Mouse (Mus musculus) thymus, postnatal 10 days (tissue): ENCODE results near the gene Dock9.

ENCODE experiments used
- DNase-seq, 2 experiments: peaks; one replicate each; pipeline ENCODE4 v3.0.0; 2021; ENCODE audit warnings: low spot score in 2 of 2

Dock9 gene

DNA sequence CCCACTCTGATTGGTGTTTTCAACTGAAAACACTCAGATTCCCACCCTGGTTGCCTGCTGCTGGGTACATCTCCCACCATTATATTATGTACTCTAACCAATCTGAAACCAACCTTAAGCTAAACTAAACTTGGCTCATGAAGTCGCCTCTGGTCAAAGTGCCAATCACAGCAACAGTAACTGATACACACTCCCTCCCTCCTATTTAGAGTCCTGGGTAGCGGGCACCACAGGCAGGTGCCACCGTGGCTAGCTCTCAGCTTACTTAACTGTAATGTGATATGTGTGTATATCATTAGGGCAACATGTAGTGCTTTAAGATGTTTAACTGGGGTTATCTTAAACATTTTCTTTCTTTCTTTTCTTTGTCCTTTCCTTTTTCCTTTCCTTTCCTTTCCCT, 177.1 kb downstream of the Dock9 start:
- DNase-seq, result no peak

DNA sequence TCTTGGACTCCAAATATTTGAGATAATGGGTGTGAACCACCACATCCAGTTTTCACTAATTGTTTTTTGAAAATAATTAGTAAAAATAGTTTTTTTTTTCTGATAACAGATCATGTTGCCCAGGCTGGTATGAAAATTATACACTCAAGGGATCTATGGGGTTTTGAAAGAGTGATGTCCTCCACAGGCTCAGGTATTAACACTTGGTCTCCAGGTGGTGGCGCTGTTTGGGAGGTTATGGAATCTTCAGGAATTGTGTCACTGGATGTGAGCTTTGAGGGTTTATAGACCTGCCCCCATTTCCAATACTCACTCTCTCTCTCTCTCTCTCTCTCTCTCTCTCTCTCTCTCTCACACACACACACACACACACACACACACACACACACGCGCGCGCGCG, 177.5 kb downstream of the Dock9 start:
- no peak for DNase-seq

DNA sequence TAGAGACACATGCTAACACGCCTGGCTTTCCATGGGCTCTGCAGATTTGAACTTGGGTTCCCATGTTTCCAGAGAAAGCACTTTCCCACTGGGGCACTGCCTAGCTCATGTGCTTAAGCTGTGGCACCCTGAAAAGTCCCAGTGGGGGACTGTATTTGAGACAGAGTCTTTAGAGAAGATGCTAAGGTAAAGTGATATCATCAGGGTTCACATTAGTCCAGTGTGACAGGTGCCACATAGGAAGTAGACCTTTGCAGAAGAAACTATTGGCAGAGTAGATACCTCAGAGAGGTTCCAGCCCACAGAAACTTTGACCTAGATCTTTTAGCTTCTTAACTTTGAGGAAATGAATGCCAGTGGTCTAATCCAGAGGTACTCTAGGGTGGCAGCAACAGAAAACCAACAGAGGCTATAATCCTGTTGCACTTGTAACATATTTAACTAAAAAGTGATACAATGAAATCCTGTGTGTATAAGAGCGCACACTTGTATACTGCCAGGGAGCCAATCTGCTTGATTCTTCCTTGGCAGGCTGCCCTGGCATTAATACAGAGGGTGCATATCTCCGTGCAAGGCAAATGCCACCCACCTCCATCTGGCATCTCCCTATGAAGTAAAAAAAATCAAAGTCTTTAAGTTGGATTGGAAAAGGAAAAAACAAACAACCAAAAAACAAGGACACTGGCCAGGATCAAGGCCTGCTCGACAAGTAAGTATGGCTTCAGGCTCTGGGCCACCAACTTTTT, 179.8 kb downstream of the Dock9 start:
- no peak for DNase-seq

DNA sequence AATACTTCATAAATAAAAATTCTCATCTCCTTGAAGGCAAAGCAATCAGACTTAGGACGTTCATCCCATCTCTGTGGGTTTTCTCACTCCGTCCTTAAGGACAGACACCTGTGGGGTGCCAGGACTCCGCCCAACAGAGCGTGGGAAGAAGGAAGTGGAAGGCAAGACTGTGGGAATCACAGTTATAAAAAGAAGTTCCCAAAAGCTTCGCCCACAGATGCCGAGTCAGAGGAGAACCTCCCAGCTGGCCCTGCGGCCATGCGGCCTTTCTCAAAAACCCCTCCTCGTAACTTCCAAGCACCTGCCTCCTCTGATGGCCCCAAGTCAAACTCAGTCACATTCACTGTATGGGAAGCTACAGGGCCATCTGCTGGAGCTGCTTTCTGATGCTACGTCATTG, 182.2 kb downstream of the Dock9 start:
- DNase-seq, result no peak

DNA sequence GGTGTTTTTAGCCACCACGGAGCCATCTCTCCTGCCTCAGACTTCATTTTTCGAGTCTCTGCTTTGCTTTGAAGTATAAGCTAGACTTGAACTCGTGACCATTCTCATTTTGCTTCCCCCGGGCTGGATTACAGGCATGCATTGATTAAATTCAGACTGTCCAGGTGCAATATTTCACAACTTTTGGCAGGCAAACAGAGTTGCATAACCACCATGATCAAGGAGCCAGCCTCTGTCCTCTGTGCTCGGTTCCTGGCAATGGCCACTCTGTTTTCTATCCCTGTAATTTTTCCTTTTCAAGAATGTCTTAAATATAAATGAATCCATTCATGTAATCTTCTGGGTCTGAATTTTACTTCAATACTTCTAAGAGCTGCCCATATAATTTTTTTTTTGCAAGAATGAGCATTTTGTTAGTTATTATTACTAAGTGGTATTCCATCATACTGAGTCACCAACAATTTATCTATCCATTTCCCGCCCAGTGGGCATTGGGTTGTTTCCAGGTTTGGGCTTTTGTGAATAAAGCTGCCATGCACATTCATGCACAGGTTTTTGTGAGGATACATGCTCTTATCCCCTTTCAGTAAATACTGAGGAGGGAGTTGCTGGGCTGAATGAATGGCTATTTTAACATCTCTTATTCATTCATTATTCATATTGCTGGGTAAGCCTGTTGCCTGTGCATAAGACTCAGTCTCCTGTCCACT, 183.0 kb downstream of the Dock9 start:
- no peak for DNase-seq

DNA sequence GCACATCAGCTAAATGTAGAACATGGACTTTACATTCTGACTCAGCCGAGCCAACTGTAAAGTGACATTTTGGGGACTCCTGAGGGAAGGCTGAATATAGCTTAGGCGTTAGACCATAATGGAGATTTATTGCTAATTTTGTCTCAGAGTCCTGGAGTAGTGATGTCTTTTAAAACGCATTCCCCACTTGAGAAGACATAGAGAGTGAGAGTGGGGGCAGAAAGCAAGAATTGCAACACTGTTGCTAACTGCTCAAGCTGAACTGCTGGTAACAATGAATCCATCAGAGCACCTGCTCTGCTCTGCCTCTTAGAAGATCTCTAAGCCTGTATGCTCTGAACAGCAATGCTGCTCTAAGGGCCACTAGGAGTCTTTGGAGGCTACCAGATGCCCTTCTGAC, 184.1 kb downstream of the Dock9 start:
- DNase-seq, result no peak

DNA sequence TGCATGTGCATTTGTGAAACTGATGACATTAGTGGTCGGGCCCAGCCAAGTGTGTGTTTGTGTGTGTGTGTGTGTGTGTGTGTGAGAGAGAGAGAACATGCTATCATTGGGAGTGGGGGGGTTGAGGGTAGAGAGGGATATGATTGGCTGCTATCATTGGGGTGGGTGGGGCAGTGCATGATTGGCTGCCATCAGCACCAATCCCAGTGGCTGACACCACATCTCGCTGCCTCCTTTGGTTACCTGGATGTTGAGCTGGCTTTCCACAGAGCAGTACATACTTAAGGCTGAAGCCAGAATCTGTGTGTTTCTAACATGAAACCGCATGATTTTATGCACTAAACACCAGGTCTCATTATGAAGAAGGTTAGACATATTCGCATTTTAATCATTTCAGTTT, 184.7 kb downstream of the Dock9 start:
- no peak for DNase-seq

DNA sequence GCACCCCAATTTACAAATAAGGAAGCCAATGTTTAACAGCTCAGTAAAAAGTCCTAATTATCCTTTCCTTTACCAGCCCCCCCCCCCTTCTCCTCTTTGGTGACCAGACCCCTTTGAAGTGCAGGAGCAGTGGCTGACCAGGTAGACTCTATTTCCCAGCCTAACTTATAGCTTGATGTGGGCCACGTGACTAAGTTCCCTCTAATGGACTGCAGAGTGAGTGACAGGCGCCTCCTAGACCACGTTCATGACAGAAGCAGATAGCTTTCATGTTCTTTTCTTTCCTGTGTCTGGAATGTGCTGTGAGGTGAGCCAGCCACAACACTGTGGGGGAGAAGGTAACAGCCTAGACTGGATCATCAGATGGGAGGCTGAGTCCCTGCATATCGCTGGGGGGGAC, 186.1 kb downstream of the Dock9 start:
- no peak for DNase-seq

DNA sequence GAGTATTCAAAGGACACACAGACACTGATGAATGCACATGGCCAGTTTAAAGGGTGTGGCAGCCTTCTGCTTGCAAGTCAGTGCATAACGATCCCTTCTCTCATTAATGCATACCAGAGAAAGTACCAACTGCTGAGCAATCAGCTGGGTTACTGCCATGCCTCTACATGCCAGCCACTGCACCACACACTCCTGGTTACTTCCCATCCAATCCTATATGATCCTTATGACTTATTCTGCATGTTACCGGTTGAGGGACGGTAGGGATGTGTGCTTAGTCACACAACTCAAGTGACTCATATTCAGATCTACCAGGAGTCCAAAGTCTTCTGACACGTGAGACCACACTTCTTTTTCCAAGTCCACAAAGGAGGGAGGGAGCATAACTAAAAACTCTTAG, 186.5 kb downstream of the Dock9 start:
- no peak for DNase-seq

DNA sequence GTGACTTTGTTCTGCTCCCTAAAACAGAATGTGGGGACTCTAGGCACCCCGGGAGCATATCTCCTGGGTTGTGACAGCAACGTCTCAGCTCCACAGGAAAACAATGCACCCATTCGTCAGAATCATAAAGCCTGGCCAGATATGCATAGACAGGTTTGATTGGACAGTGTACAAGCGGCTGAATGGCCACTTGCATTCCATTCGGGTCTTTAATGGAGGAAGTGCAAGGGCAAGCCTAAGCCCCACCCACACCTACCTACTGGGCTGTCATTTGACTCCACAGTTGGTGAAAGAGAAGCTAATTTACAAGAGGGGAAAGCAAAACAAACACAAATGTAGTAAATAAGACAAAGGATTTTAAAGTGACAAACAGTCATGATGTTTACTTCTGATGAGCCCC, 189.1 kb downstream of the Dock9 start:
- no peak for DNase-seq

DNA sequence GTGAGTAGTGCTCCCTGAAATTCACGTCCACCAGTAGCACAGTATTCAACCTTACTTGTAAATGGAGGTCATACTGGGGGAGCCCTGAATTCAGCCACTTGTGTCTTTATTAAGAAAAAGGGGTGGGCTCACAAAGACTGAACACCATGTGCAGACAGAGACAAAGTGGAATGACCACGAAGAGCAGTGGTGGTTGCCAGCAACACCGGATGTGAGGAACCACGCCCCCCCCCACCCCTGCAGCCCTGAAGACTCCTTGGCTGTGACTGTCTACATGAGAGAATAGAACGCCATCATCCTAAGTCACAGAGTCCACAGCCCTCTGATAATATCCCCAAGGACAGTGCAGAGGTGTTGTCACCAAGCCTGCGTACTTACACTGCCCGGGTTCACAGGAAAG, 191.2 kb downstream of the Dock9 start:
- no peak for DNase-seq

DNA sequence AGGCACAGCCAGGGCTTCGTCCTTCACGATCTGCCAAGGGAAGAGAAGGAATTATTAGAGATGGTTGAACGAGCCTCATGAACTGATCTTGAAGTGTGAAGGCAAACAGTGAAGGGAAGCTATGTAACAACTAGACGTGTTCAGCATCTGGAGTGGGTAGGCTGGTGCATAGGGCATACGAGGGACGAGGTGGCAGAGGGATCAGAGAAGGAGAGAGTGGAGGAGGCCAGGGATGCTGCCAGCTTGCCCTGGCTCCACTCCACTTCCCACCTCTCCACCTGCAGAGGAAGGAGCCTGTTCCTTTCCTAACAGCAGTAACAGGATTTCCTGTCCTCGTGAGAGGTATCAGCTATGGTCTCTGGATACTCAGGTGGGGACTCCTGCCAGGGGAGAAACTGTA, 192.4 kb downstream of the Dock9 start:
- DNase-seq, result no peak

DNA sequence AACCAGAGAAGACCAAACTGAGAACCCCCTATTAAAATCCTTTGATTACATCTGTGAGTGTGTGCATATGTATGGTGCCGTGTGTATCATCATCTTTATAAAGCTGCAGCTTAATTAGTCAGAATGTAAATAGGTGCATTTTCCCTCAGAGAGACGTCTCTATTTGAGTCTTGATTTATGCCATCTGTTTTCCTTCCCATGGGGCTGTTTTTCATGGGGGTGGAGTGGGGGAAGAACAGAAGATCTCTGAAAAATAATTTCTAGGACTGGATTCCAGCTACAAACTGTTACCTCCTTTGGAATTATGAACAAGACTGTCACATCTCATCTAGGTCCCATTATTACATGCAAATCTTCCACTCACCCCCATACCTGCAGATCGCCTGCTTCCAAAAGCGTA, 193.1 kb downstream of the Dock9 start:
- DNase-seq, result no peak

DNA sequence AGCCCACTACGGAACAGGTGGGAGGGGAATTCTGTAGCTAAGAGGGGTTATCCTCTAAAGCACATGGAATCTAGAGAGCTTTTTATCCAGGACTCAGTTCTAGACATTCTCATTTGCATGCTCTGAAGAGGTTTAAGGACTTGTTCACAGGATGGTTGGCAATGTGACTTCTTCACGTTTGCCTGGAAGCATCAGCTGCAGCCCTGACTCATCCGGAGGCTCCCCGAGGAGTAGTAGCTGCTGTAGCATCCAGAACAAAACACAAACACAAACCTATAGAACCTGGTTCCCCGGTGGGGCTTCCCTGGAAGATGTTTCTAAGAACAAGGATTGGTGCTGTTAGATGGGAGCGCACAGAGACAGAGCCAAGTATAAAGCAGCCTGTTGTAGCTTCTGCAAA, 195.0 kb downstream of the Dock9 start:
- DNase-seq, result no peak

DNA sequence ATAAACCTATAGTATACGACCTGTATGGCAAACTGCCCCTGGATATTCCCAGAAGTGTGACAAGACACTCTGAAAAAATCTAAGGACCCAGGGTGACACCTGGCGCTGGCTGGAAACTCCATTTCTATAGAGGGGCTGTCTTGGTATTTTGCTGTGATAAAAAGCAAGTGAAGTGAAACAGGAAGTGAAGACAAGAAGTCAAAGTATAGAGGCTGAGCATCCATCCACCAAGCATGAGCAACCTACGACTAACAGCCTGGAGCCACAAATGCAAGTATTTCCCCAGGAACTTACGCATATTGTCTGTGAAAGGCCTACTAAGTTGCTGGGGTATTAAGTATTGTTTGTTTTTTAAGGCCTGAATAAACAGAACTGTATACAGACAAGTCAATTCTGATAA, 197.1 kb downstream of the Dock9 start:
- DNase-seq, result no peak

DNA sequence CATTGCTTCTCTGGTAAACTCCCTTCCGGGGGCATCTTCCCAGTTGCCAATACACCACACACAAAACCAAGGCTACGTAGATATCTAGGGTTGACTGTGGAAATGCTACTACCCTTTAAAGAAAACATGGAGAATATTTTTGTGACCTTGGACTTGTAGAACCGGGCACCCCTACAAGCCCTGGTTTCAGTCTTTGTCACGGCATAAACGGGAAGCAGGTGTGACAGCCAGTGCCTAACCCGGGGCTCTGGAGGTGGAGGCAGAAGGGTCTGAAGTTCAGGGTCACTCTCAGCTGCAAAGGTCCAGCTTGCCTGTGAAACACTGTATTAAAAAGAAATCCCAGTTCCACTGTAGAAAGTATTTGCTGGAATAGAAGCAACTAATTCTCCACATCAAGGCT, 200.6 kb downstream of the Dock9 start:
- DNase-seq, result no peak

DNA sequence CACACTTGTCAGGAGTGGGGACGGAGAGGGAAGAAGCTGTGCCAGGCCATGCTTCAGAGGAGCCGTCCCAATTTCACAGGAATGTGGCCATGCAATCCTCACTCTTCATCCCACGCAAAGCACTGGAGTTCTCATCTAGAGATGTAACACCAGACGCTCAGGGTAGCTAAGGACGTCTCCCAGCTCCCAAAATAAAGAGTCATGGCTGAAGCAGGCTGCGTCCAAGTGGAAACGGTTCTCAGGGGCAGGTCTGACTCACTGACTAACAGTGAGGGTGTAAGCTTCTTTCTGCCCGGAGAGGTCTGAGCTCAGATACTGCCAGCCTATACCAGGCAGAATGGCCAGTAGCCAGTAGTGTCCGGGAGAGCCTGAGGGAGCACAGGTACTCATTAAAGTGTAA, 201.0 kb downstream of the Dock9 start:
- DNase-seq, result no peak

DNA sequence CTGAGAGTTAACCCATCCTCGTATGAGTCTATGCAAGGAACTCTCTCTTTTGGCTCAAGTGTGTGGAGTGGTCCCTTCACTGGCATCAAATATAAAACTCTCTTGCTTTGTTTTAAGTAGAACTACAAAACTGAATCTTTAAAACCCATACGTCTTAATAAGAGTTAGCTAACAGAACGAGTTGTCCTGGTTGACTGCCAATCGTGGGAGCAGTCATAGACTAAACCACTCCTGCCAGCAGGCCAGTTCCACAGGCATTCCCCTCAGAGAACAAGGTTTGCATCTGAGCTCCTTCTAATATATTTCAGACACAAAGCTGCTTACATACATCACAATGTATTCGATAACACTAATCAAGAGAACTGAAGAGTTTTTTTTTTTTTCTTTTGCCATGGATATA, 203.0 kb downstream of the Dock9 start:
- DNase-seq, result no peak

DNA sequence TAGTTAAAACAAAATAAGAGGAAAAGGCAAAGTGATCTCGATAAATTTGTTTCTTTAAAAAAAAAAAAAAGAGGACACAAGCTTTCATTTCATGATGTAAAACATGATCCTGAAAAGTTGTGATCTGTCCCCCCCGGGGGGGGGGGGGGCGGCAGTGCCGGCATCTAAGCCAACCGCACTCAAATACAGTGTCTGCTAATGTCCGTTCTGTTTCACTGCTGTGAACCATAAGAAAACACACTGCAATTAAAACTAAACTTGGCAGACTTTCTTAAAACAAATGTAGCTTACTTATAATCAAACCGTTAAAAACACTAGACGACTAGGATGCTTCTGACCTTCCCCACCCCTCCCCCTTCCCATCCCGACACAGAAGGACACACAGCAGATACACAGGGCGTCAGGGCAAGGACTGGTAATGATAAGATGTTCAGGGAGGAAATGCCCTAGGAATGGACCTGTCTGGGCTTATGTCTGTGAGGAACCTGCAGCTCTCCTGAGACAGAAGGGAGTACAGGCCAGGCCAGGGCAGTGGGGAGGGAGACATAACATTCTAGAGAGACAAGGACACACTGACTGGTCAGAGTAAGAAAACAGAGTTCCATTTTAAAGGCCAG, 204.2 kb downstream of the Dock9 start:
- DNase-seq, result no peak

DNA sequence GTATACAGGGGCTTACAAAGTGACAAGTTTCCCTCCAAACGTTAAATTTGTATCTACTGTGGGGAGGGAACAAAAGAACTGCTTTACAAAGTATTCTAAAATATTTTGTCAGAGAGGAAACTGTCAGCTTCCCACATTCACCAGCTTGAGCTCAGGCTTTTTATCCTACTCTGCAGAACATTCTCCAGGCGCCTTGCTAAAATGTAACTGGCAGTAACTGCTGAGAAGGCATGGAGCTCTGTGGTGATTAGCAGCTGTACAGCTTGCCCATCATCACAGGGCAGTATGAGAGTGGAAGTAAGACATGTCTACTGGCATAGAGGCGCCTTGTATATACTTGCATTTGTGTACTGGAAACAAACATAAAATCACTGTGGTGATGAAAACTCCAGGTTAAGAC, 204.7 kb downstream of the Dock9 start:
- DNase-seq, result no peak

DNA sequence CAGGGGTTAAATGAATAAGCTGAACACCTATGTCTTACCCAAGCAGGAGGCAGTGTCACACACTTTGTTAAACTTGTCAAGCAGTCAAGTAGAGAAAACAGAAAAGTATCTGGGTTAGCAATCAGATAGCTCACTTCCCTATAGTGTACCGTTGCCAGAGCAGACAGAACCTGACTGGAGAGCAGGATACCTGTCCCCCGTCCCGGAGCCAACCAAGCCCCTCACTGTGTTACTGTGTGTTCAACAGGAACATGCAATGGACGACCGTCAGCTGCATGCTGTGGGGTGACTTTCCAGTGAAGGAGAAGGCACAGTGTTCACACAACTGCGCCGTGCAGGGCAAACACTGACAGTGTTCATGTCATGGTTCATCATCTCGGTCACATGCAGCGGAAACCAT, 205.3 kb downstream of the Dock9 start:
- DNase-seq, result no peak

DNA sequence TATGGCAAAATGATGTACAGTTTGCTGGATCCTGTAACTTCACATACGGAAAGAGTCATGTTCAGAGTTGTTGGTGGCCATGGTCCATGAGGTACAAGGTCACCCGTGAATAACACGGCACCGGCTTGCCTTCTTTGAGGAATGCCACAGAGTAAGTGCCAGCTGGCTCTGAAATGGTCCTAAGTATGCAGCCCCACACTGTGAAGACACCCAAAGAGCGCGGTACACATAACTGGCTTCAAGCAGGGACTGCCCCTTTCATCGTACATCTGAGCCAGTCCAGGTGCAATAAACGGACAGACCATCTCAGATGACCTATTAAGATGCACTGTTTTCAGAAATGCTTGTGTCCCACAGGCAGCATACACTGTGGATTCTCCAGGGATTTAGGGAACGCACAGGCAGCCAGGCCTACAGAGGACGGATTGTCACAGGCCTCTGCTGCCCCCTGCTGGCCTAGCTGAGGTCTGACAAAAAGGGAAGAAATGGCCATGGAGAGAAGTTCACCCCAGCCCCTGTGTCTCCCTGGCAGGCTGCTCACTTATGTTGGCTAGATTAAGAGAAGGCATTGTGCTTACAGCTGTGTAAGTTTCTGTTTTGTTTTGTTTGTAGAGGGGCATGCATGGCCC, 208.4 kb downstream of the Dock9 start:
- peak; percentile 9 to 66 for DNase-seq

DNA sequence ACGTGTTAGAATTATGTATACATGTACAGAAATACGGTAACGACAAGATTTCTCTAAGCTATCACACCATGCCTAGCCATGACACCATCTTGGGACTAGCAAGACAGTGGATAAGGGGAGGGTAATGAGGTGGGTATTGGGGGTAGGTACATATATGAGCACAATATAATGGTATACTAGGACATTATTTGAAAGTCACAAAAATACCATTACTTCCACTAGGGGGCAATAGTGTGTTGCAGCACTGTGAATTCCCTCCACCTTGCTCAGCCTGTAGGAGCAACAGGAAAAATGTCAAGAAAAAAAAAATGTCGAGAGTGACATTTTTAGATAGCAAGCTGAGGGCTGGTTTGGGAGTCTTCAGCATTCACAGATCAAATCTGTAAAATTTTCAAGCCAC, 209.2 kb downstream of the Dock9 start:
- DNase-seq, result peak in 1 of 2 experiments; percentile 48
